Mouse (Mus musculus): ENCODE measurements around the gene Tmem182. TPM values are rescaled to one million over a fixed set of nuclear protein-coding genes. Genes with fewer than 3 reads are reported as not detected.

Gene Tmem182
- total RNA-seq (2023), result not detected in 2 replicates

GRCm38 (mm10) chr1:40805351-40805750 is at the start of gene Tmem182:
Gene Tmem182 (plus strand): TSS chr1:40805601.

DNA sequence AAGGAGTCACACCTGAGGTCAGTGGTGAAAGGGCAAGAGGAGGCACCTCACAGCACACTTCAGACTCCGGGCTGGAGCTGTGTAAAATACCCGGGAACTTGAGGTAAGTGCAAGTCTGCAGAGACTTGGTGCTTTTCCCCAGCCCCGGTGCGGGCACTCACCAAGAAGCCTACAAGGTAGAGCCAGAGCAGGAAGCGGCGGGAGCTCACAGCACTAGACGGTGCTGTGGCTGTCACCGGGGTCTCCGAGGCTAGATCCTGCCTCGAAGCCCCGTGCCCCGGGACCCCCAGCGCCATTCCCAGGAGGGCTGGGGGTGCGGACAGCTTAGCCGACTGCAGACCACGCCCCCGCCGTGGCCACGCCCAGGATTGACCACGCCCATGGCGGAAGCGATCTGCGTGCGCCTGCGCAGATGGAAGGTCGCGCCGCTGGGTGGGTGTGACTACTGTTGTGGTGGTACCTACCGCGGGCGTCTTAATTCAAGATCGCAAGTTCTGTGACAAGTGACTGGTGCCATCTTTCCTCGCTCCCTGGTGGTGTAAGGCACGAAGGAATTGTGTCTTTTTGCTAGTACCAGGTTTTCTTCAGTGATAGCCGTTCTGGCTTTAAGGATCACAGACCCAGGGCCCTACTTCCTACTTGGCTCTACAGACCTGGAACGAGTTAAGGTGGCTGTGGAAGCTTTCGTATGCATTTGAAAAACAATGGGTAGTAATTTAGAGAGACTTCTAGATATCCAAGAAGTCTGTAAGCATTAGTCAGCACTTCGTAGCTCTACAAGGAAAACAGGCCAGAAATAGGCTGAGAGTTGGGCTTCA is 14.9 kb upstream of the Tmem182 start, which contains the start of gene Mfsd9:
Mfsd9 (minus strand) TSS at position 364 of the 818 bp plus-strand sequence.

Other genes with a start within 250 kb of the Tmem182 start
- not detected in 2 replicates for gene Slc9a4, start 225.5 kb upstream of the Tmem182 start, total RNA-seq (2023)
- gene Slc9a2, start 125.0 kb upstream of the Tmem182 start, total RNA-seq (2023), result 0.07 and 0.16 TPM in 2 replicates
- gene Mfsd9, start 14.9 kb upstream of the Tmem182 start, total RNA-seq (2023), result 2.0 and 2.4 TPM in 2 replicates

Data from neutrophil, adult 65 days (primary cell).